Mouse (Mus musculus) heart, embryonic 11.5 days (tissue): ENCODE data around the gene Dip2b. TPM values are rescaled to one million over a fixed set of nuclear protein-coding genes. Genes with fewer than 3 reads are reported as not detected.

Source experiments
- ATAC-seq: fragments of 200-750 bp; cut with Nextera tagmentation; replicated peaks from 2 replicates; pipeline ENCODE4 v1.8.0; 2017; ENCODE audit warnings: moderate library complexity; ENCODE audit not compliant: insufficient number of reproducible peaks, low FRiP score, low TSS enrichment
- H3K27ac ChIP-seq: fragments of 300-500 bp; sonication (generic); 2 replicates; pipeline ENCODE4 v1.5.1; 2014; ENCODE audit warnings: mild to moderate bottlenecking, low read depth, low read length
- H3K27me3 ChIP-seq: fragments of 300-500 bp; sonication (generic); 2 replicates; pipeline ENCODE4 v1.6.1; 2014; ENCODE audit warnings: mild to moderate bottlenecking, low read length, mixed read lengths; ENCODE audit not compliant: control insufficient read depth, insufficient read depth
- H3K36me3 ChIP-seq: fragments of 300-500 bp; sonication (generic); 2 replicates; pipeline ENCODE4 v1.6.1; 2014; ENCODE audit warnings: mild to moderate bottlenecking, low read length, moderate library complexity, mixed read lengths; ENCODE audit not compliant: control insufficient read depth, insufficient read depth
- H3K4me1 ChIP-seq: fragments of 300-500 bp; sonication (generic); 2 replicates; pipeline ENCODE4 v1.6.1; 2014; ENCODE audit warnings: low read length; ENCODE audit not compliant: control insufficient read depth, insufficient read depth
- H3K4me2 ChIP-seq: fragments of 300-500 bp; sonication (generic); 2 replicates; pipeline ENCODE4 v1.6.1; 2014; ENCODE audit warnings: mild to moderate bottlenecking, moderate library complexity
- H3K4me3 ChIP-seq: fragments of 300-500 bp; sonication (generic); 2 replicates; pipeline ENCODE4 v1.5.1; 2014; ENCODE audit warnings: low read depth, low read length
- H3K9ac ChIP-seq: fragments of 300-500 bp; sonication (generic); 2 replicates; pipeline ENCODE4 v1.6.1; 2014; ENCODE audit warnings: mild to moderate bottlenecking, low read depth, low read length, moderate library complexity
- H3K9me3 ChIP-seq: fragments of 300-500 bp; sonication (generic); replicated peaks from 2 replicates; pipeline ENCODE4 v1.6.1; 2016; ENCODE audit warnings: low read length; ENCODE audit not compliant: control insufficient read depth
- WGBS: fragments of 180-500 bp; shearing (Covaris S2); extraction: QIAGEN DNeasy Blood & Tissue Kit; methylation state at CpG from one replicate; pipeline ENCODE4 v1.1.7; 2014; ENCODE audit not compliant: insufficient replicate concordance; 5-methylcytosine and 5-hydroxymethylcytosine counted together
- polyA plus RNA-seq: library from polyadenylated mRNA; unstranded; fragments of >200 nt; fragmentation: Nextera tagmentation; extraction: Ambion mirVana; gene quantifications from 2 replicates; pipeline ENCODE4 v1.2.1, GENCODE M21; 2014

The Dip2b gene
- polyA plus RNA-seq, 1 experiment from 2014 or later = 16.6 TPM

DNA sequence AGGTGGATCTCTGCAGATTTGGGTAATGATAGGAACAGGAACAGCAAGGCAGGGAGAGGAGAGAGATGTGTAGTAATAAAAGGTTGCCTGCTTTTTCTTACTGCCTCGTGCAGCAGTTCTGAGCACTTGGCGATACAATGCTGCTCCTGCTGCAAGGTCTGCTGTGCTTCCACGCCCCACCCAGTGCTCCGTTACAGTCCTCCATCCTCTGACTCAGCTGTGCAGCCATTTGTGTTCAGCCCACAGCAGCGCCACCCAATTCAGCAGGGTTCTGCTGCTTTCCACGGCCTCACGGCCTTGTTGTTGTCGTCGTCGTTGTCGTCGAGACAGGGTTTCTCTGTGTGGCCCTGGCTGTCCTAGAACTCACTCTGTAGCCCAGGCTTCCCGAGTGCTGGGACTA is 77.9 kb downstream of the Dip2b start:
- Histone ChIP-seq H3K9ac (no peak overlapping the region), H3K4me1 (peaks cover 42% of the 10 kb centered on the region), H3K9me3 (no peaks in the 10 kb centered on the region), H3K4me2 (no peak overlapping the region), H3K36me3 (peaks cover 3% of the 10 kb centered on the region; the same call in 1 of the 2 replicates), H3K27me3 (no peaks in the 10 kb centered on the region), H3K4me3 (no peak overlapping the region), H3K27ac (no peak overlapping the region)
- no peak for ATAC-seq
- 90% methylated on average over 13 of the region's 13 CpGs for WGBS

DNA sequence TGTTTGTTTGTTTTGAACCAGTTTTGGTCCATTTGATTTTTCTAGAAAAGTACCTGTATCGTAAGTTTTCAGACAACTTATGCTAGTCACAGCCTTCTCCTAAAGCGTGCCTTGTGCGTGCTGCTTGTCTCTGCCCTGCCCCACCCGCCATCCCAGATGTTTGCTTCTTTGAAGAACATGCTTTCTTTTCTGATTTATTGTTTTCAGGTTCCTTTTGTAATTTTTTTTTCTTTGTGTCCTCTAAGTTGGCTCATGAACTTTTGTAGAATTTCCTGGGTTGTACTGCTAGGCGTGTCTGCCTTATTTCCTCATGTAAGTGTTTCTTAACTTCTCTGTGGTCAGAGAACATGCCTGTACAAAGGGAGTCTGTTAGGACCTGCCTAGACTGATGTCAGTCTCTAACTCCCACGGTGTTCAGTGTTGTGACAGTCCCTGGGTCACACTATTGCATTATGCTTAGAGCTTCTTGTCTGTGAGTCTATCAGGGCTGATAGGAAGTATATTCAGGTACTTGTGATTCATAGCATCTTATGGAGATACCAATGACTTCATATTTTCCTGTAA is 80.8 kb downstream of the Dip2b start:
- no peak overlapping the region for H3K27ac ChIP-seq

DNA sequence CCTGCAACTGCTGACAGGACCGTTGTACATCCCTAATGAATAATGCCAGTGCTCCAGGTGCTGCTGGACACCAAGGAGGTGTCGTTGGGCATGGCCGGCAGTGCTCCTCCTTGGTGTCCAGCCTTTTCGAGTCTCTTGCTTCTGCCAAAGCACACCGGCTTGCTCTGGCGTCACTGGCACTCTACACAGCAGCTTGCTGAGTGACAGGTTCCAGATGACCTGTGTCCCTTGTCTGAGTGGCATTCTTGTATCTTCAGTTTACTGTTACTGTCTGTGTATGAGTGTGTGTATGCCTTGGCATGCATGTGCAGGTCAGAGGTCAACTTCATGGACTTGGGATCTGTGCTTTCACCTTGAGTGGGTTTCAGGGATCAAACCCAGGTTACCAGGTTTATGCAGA is 83.0 kb downstream of the Dip2b start:
- 0 out of 2 replicates have a peak, but pooled peaks have one; percentile 43 for ATAC-seq
- H3K4me3 ChIP-seq = no peak overlapping the region
- 29% methylated on average over 6 of the region's 6 CpGs for WGBS
- peaks cover 45% of the 10 kb centered on the region for H3K4me1 ChIP-seq
- H3K36me3 ChIP-seq = peaks cover 1% of the 10 kb centered on the region; the same call in 1 of the 2 replicates
- H3K4me2 ChIP-seq = peak overlapping the region; percentile 31; the same call in 1 of the 2 replicates
- H3K9me3 ChIP-seq = no peaks in the 10 kb centered on the region
- no peaks in the 10 kb centered on the region for H3K27me3 ChIP-seq
- peak overlapping the region; percentile 78 for H3K27ac ChIP-seq
- H3K9ac ChIP-seq = peak overlapping the region; percentile 36; the same call in 1 of the 2 replicates

More for the DNA sequence above, 80.8 kb downstream of the Dip2b start:
- H3K9ac ChIP-seq = no peak overlapping the region
- H3K4me3 ChIP-seq = no peak overlapping the region
- ATAC-seq = no peak
- no peaks in the 10 kb centered on the region for H3K9me3 ChIP-seq
- no peak overlapping the region for H3K4me2 ChIP-seq
- H3K4me1 ChIP-seq = peaks cover 39% of the 10 kb centered on the region
- no peaks in the 10 kb centered on the region for H3K27me3 ChIP-seq
- 85% methylated on average over 6 of the region's 6 CpGs for WGBS
- peaks cover 3% of the 10 kb centered on the region; the same call in 1 of the 2 replicates for H3K36me3 ChIP-seq

DNA sequence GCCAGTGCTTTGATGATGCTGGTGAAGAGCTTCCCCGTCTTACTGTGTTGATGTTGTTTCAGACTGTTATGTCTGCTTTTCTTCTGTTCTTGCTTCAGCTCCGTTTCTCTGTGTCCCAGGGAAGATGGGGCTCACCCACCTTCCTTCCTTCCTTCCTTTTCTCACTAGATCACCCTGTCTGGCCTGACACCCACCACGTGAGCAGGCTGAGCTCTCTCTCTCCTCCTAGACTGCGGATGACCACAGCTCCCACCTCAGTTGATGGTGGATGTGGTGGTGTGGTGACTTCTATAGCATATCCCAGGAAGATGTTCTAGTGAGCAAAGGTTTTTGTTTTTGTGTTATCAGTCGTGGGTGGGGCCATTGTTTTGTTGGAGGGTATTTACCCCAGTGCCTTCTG is 85.4 kb downstream of the Dip2b start:
- Histone ChIP-seq H3K4me2 (no peak overlapping the region), H3K36me3 (no peaks in the 10 kb centered on the region), H3K9ac (no peak overlapping the region), H3K27me3 (no peaks in the 10 kb centered on the region), H3K27ac (0 out of 2 replicates have a peak overlapping the region, but pooled peaks have one; percentile 22), H3K4me3 (no peak overlapping the region), H3K9me3 (no peaks in the 10 kb centered on the region), H3K4me1 (peaks cover 45% of the 10 kb centered on the region)
- 58% methylated on average over 5 of the region's 5 CpGs for WGBS
- no peak for ATAC-seq

GRCm38 (mm10) chr15:100125245-100125644 is 86.8 kb downstream of the Dip2b start:
- Histone ChIP-seq H3K27me3 (no peaks in the 10 kb centered on the region), H3K9me3 (no peaks in the 10 kb centered on the region), H3K36me3 (no peaks in the 10 kb centered on the region), H3K4me1 (peaks cover 45% of the 10 kb centered on the region), H3K27ac (peak overlapping the region; percentile 54; the same call in 1 of the 2 replicates), H3K4me2 (no peak overlapping the region), H3K9ac (no peak overlapping the region), H3K4me3 (no peak overlapping the region)
- no peak for ATAC-seq
- WGBS = 61% methylated on average over 6 of the region's 6 CpGs

DNA sequence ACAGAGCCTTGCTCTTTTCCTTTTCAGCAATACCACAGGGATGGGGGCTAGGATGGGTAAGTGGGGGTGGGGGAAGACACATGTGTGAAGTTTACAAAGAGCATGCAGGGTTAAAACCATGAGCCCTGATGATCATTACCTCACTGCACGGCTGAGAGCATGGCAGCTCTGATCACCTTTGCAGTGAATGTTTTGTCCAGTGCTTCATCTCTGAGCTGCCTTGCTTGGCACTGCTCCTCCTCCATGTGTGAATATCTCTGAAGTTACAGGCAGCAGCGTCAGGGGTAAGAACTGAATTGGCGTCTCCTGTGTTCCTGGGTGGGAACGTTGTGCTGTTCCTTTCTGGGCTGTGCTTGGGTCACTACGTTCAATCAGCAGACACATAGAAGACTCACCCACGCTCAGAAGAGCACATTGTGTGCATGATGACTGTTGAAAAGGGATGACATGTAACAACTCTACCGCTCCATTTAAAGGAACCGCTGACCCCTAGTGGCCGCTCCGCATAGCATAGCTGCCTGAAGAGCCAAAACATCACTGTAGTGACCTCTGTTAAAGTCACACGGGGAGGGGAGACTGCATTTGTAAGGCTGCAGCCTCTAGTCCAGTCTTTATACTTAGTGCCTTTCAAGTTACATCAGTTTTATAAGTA is 88.1 kb downstream of the Dip2b start:
- peak; percentile 44; the same call in 1 of the 2 replicates for ATAC-seq
- WGBS = 11% methylated on average over 11 of the region's 11 CpGs

GRCm38 (mm10) chr15:100129151-100129790 is 90.8 kb downstream of the Dip2b start:
- H3K27ac ChIP-seq = no peak overlapping the region
- WGBS = 76% methylated on average over 7 of the region's 7 CpGs

More for the DNA sequence above, 88.1 kb downstream of the Dip2b start:
- no peak overlapping the region for H3K4me2 ChIP-seq
- H3K4me1 ChIP-seq = peaks cover 33% of the 10 kb centered on the region
- no peak overlapping the region for H3K4me3 ChIP-seq
- no peaks in the 10 kb centered on the region for H3K9me3 ChIP-seq
- H3K36me3 ChIP-seq = no peaks in the 10 kb centered on the region
- H3K9ac ChIP-seq = no peak overlapping the region
- H3K27me3 ChIP-seq = no peaks in the 10 kb centered on the region
- H3K27ac ChIP-seq = no peak overlapping the region

DNA sequence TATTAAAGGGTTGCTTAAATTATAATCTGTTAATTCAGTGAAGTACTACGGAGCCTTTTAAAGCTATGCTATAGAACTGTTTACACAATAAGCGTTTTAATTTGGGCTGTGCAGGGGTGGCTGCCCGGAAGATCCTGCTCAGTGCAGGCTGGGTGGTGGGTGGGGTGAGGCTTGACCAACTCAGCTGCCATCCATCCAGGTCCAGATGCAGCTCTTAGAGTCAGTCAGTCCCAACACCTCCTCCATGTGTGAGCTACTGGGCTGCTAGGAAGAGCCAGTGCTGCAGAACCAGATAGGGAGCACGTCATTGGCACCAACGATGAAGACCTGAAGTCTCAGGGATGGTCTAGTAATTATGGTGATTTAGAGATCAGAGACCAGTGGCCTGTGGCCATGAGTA is 101.2 kb downstream of the Dip2b start:
- 87% methylated on average over 5 of the region's 5 CpGs for WGBS

More at GRCm38 (mm10) chr15:100129151-100129790, 90.8 kb downstream of the Dip2b start:
- no peaks in the 10 kb centered on the region for H3K36me3 ChIP-seq
- ATAC-seq = no peak
- no peak overlapping the region for H3K9ac ChIP-seq
- H3K4me1 ChIP-seq = peaks cover 28% of the 10 kb centered on the region
- H3K4me2 ChIP-seq = no peak overlapping the region
- no peaks in the 10 kb centered on the region for H3K9me3 ChIP-seq
- H3K27me3 ChIP-seq = no peaks in the 10 kb centered on the region
- H3K4me3 ChIP-seq = no peak overlapping the region

More for the DNA sequence above, 101.2 kb downstream of the Dip2b start:
- no peak overlapping the region for H3K9ac ChIP-seq
- peaks cover 2% of the 10 kb centered on the region; the same call in 1 of the 2 replicates for H3K36me3 ChIP-seq
- H3K4me1 ChIP-seq = no peaks in the 10 kb centered on the region
- no peak overlapping the region for H3K4me2 ChIP-seq
- no peaks in the 10 kb centered on the region for H3K9me3 ChIP-seq
- no peak overlapping the region for H3K27ac ChIP-seq
- H3K27me3 ChIP-seq = no peaks in the 10 kb centered on the region
- no peak for ATAC-seq
- H3K4me3 ChIP-seq = no peak overlapping the region
